Mouse (Mus musculus): Measurements from ENCODE around the gene Gm884.
"Not testable (repeated sequence)": the region's sequence is repeated elsewhere in the genome, so short reads cannot be mapped to it uniquely, and the experiment has no call there.

The Gm884 gene

DNA sequence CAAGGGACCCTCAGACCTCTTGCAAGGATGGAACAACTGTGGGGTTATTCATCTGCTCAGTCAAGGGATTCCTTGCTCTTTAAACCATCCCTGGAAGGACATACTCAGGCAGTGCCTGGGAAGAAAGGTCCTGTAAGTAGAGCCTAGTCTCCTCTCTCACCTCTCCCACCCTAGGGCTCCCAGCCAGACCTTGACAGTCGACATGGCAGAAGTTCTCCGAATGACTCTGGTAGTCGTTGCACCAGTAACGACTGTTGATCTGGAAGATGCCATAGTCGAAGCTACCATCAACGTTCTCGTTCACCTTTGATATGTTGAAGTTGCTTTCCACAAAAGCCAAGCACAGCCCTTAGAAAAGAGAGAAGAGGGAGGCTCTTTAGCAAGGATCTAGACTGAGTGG, 13.9 kb upstream of the Gm884 start:
- DNase-seq: no peak

GRCm38 (mm10) chr11:103627453-103627852, 6.5 kb upstream of the Gm884 start:
- no peak for DNase-seq

DNA sequence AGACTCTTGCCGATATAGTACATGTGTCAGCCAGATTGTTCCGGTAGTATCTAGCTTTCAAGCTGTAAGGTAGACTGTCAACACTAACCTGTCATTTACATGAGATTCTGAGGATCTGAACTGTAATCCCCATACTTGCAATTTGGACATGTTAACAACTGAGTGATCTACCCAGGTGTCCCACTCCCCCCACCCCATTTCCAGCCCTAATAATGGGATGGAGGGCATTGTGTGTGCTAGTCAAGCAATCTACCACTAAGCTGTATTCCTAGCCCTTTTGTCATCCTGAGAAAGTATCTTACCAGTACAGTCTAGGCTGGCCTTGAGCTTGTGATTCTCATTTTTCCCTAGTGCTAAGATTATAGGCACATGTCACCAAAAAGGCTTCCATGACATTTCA, 10.2 kb downstream of the Gm884 start:
- DNase-seq: no peak

DNA sequence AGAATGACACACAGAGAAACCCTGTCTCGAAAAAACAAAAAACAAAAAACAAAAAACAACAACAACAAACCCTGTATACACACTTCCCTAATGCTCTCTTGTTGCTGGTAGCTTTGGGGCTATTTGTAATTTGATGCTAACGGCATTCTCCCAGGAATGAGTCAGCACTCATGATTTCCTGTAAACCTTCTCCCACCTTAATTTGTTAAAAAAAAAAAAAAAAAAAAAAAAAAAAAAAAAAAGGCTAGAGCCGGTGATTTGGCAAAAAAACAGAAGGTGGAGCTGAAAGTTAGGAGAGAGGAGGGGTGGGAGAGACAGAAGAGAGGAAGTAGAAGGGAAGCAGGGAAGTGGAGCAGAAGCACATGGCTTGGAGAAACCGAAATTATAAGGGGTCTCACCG, 14.3 kb downstream of the Gm884 start:
- DNase-seq: no peak

GRCm38 (mm10) chr11:103578339-103578738, 42.6 kb downstream of the Gm884 start:
- DNase-seq: no peak

GRCm38 (mm10) chr11:103556021-103556420, 64.9 kb downstream of the Gm884 start:
- DNase-seq: peak in 1 of 2 experiments; percentile 8

- not testable (repeated sequence) for DNase-seq
Observed at GRCm38 (mm10) chr11:103534973-103535372, 86.0 kb downstream of the Gm884 start.

- no peak for DNase-seq
Observed at GRCm38 (mm10) chr11:103512111-103512510, 108.8 kb downstream of the Gm884 start.

DNA sequence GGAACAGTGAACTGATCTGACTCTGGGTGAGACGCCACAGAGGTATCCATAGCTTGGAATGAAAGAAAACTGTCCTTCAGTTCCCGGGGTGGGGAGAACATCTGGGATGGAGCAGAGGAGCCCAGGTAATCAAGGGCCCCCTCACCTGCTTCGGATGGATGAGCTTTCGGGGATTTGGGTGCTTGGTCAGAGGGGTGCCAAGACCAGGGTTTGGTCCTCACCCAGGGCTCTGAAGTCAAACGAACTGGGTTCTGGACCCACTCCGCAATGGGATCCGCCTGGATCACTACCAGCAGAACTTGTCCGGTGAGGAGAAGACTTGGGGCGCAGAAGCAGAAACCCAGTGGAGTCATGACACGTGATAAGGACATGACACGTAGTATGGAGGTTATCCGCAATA, 116.4 kb downstream of the Gm884 start, which contains the start of gene Lrrc37a:
Lrrc37a (minus strand) TSS at position 101 of the 400 bp plus-strand sequence.
- no peak for DNase-seq
